Comparison of ENCODE assay signal across 8 mouse cellular contexts in genomic region chr11:69662213-69662966, GRCm38 (mm10). TPM values are rescaled to one million over a fixed set of nuclear protein-coding genes. Genes with fewer than 3 reads are reported as not detected.
DNase-seq lines count a peak whose midpoint lies in the region; ATAC-seq and TF ChIP-seq lines count a peak whose summit lies in the region.

TSS of gene Mpdu1 (minus strand) at chr11:69662642.

- peak; percentile 75 for TF ChIP-seq CTCF in liver, embryonic 14.5 days (IDR thresholded peaks at IDR 0.05; ENCODE audit: low read depth)
- TF ChIP-seq CTCF in stomach, postnatal 0 days (IDR thresholded peaks at IDR 0.05; ENCODE audit: low read depth), result peak; percentile 65

- ATAC-seq in CD4-positive, CD25-positive, alpha-beta regulatory T cell, adult 4 months, result peak; percentile 89
- peak; percentile 95 for ATAC-seq in heart, embryonic 15.5 days (replicated peaks; ENCODE audit: insufficient number of reproducible peaks, insufficient read depth, low FRiP score, low read depth)
- peak; percentile 93 for ATAC-seq in liver, embryonic 14.5 days (ENCODE audit: insufficient read depth)
- peak; percentile 92 for ATAC-seq in neural tube, embryonic 11.5 days (ENCODE audit: insufficient read depth, low FRiP score, low TSS enrichment)
- ATAC-seq in stomach, postnatal 0 days (ENCODE audit: low FRiP score, low TSS enrichment), result peak; percentile 93

- no peaks in the 10 kb centered on the region for H3K27me3 ChIP-seq in forebrain, embryonic 10.5 days (ENCODE audit: poor library complexity, severe bottlenecking)
- no peaks in the 10 kb centered on the region for H3K27me3 ChIP-seq in heart, embryonic 15.5 days
- no peaks in the 10 kb centered on the region for H3K27me3 ChIP-seq in liver, embryonic 14.5 days (ENCODE audit: control insufficient read depth, insufficient read depth, low read length)
- H3K27me3 ChIP-seq in neural tube, embryonic 11.5 days (ENCODE audit: control insufficient read depth, insufficient read depth, low read length), result no peaks in the 10 kb centered on the region
- H3K27me3 ChIP-seq in stomach, postnatal 0 days (ENCODE audit: control insufficient read depth, insufficient read depth, low read length), result no peaks in the 10 kb centered on the region

- peaks cover 74% of the 10 kb centered on the region for H3K36me3 ChIP-seq in forebrain, embryonic 10.5 days (replicated peaks)
- H3K36me3 ChIP-seq in heart, embryonic 15.5 days, result peaks cover 58% of the 10 kb centered on the region
- peaks cover 42% of the 10 kb centered on the region for H3K36me3 ChIP-seq in liver, embryonic 14.5 days (replicated peaks; ENCODE audit: control insufficient read depth, insufficient read depth, low read depth)
- peaks cover 10% of the 10 kb centered on the region for H3K36me3 ChIP-seq in neural tube, embryonic 11.5 days (ENCODE audit: control insufficient read depth, insufficient read depth, low read length)
- peaks cover 7% of the 10 kb centered on the region for H3K36me3 ChIP-seq in stomach, postnatal 0 days (ENCODE audit: control insufficient read depth, insufficient read depth, low read length)

- H3K9ac ChIP-seq in heart, embryonic 15.5 days, result peak within 1 kb of the TSS; percentile 57
- H3K9ac ChIP-seq in liver, embryonic 14.5 days (replicated peaks), result peak within 1 kb of the TSS; percentile 60
- H3K9ac ChIP-seq in neural tube, embryonic 11.5 days (ENCODE audit: low read length), result peak within 1 kb of the TSS; percentile 65
- peak within 1 kb of the TSS; percentile 65 for H3K9ac ChIP-seq in stomach, postnatal 0 days (ENCODE audit: low read length)

- peak within 1 kb of the TSS; percentile 96 for H3K27ac ChIP-seq in forebrain, embryonic 10.5 days
- peak within 1 kb of the TSS; percentile 95 for H3K27ac ChIP-seq in heart, embryonic 15.5 days
- H3K27ac ChIP-seq in liver, embryonic 14.5 days, result peak within 1 kb of the TSS; percentile 81
- peak within 1 kb of the TSS; percentile 92 for H3K27ac ChIP-seq in neural tube, embryonic 11.5 days (ENCODE audit: low read depth, low read length)
- H3K27ac ChIP-seq in stomach, postnatal 0 days (replicated peaks), result peak within 1 kb of the TSS; percentile 96

- H3K9me3 ChIP-seq in forebrain, embryonic 10.5 days, result no peaks in the 10 kb centered on the region
- no peaks in the 10 kb centered on the region for H3K9me3 ChIP-seq in heart, embryonic 15.5 days (replicated peaks)
- no peaks in the 10 kb centered on the region for H3K9me3 ChIP-seq in liver, embryonic 14.5 days (ENCODE audit: control insufficient read depth, low read length)
- H3K9me3 ChIP-seq in neural tube, embryonic 11.5 days (ENCODE audit: control insufficient read depth, low read length), result no peaks in the 10 kb centered on the region
- no peaks in the 10 kb centered on the region for H3K9me3 ChIP-seq in stomach, postnatal 0 days (ENCODE audit: control insufficient read depth, low read length)

- H3K4me2 ChIP-seq in heart, embryonic 15.5 days, result peak within 1 kb of the TSS; percentile 70
- peak within 1 kb of the TSS; percentile 74 for H3K4me2 ChIP-seq in liver, embryonic 14.5 days (ENCODE audit: low read depth)
- H3K4me2 ChIP-seq in neural tube, embryonic 11.5 days (ENCODE audit: low read depth), result peak within 1 kb of the TSS; percentile 49
- H3K4me2 ChIP-seq in stomach, postnatal 0 days (replicated peaks; ENCODE audit: low read depth), result peak within 1 kb of the TSS; percentile 44

- peak within 1 kb of the TSS; percentile 66 for H3K4me3 ChIP-seq in forebrain, embryonic 10.5 days
- peak within 1 kb of the TSS; percentile 62 for H3K4me3 ChIP-seq in heart, embryonic 15.5 days
- H3K4me3 ChIP-seq in liver, embryonic 14.5 days (ENCODE audit: insufficient read depth in 1 of 2, low read depth in 2 of 2, low read length in 2 of 2), result peak within 1 kb of the TSS; percentile 64 to 98
- peak within 1 kb of the TSS; percentile 54 for H3K4me3 ChIP-seq in neural tube, embryonic 11.5 days (ENCODE audit: low read depth, low read length)
- peak within 1 kb of the TSS; percentile 53 for H3K4me3 ChIP-seq in stomach, postnatal 0 days (ENCODE audit: low read depth, low read length)

- H3K4me1 ChIP-seq in forebrain, embryonic 10.5 days, result peaks cover 31% of the 10 kb centered on the region
- peaks cover 20% of the 10 kb centered on the region for H3K4me1 ChIP-seq in heart, embryonic 15.5 days (replicated peaks)
- peaks cover 19% of the 10 kb centered on the region in 2 experiments for H3K4me1 ChIP-seq in liver, embryonic 14.5 days (replicated peaks; ENCODE audit: control insufficient read depth in 2 of 2, insufficient read depth in 2 of 2, low read length in 1 of 2)
- H3K4me1 ChIP-seq in neural tube, embryonic 11.5 days (ENCODE audit: control insufficient read depth, insufficient read depth, low read length), result peaks cover 8% of the 10 kb centered on the region; the same call in 1 of the 2 replicates
- 0 out of 2 replicates have a peak, but pooled peaks cover 2% of the 10 kb centered on the region for H3K4me1 ChIP-seq in stomach, postnatal 0 days (replicated peaks; ENCODE audit: control insufficient read depth, insufficient read depth)

- WGBS in forebrain, embryonic 10.5 days, result under 1% methylated on average over 48 of the region's 48 CpGs
- under 1% methylated on average over 48 of the region's 48 CpGs for WGBS in heart, embryonic 15.5 days
- WGBS in liver, embryonic 14.5 days (ENCODE audit: insufficient replicate concordance), result under 1% methylated on average over 48 of the region's 48 CpGs
- WGBS in neural tube, embryonic 11.5 days, result under 1% methylated on average over 48 of the region's 48 CpGs
- under 1% methylated on average over 48 of the region's 48 CpGs for WGBS in stomach, postnatal 0 days

- TF ChIP-seq EP300 in liver, embryonic 14.5 days (IDR thresholded peaks at IDR 0.05; ENCODE audit: low read depth), result peak; percentile 33
- peak; percentile 80 for TF ChIP-seq EP300 in stomach, postnatal 0 days (optimal IDR thresholded peaks at IDR 0.05)

- DNase-seq in c-Kit-negative CD71-positive TER-119-positive erythroid progenitor cells, embryonic 14.5 days (ENCODE audit: low read depth, low spot score), result peak; percentile 90
- DNase-seq in forebrain, embryonic 10.5 days (ENCODE audit: extremely low spot score, low spot score), result peak; percentile 96
- peak; percentile 94 to 98 for DNase-seq in kidney, postnatal 25 days
- DNase-seq in liver, embryonic 14.5 days (ENCODE audit: low read depth in 3 of 3, low spot score in 3 of 3), result peak; percentile 90 to 92 (median 91)
- peak; percentile 98 for DNase-seq in neural tube, embryonic 11.5 days (ENCODE audit: low spot score)
- DNase-seq in stomach, postnatal 0 days (ENCODE audit: low spot score), result peak; percentile 95

RNA-seq across cellular contexts. Expression of gene Mpdu1, which starts in this region (rescaled TPM):
- 10 to 100 TPM; 34.8 to 85.1 TPM for polyA plus RNA-seq in CD4-positive, CD25-positive, alpha-beta regulatory T cell, adult 4 months (2017; shearing (Covaris generic))
- 81.8 and 82.9 TPM in 2 replicates for polyA plus RNA-seq in forebrain, embryonic 10.5 days (2016; fragmentation: Nextera tagmentation; extraction: Ambion mirVana)
- 38.8 and 48.1 TPM in 2 replicates for polyA plus RNA-seq in heart, embryonic 15.5 days (2015; fragmentation: Nextera tagmentation; extraction: Ambion mirVana)
- polyA plus RNA-seq in liver, embryonic 14.5 days (2012; rRNA removed), result 40.4 and 60.1 TPM in 2 replicates
- polyA plus RNA-seq in liver, embryonic 14.5 days (2014; fragmentation: Nextera tagmentation; extraction: Ambion mirVana), result 13.8 and 16.0 TPM in 2 replicates
- polyA plus RNA-seq in neural tube, embryonic 11.5 days (2014; fragmentation: Nextera tagmentation; extraction: Ambion mirVana), result 26.8 and 30.0 TPM in 2 replicates
- 69.1 and 72.6 TPM in 2 replicates for polyA plus RNA-seq in stomach, postnatal 0 days (2015; fragmentation: Nextera tagmentation; extraction: Ambion mirVana)

Comparison
In these comparisons a context has a peak if more than half of its experiments do, and no peak if none do; other contexts are left out.
1. Peak in every context shown above with its lines: DNase-seq, ATAC-seq, H3K4me3 ChIP-seq and H3K27ac ChIP-seq.